Mouse (Mus musculus) MEL (cell line): ENCODE results near the gene Cpxm2. TPM values are rescaled to one million over a fixed set of nuclear protein-coding genes. Genes with fewer than 3 reads are reported as not detected.

ENCODE experiments used
- DNase-seq: peaks from one replicate; pipeline ENCODE4 v3.0.0; 2011; ENCODE audit warnings: low read depth, low spot score
- H3K27ac ChIP-seq: 2 replicates; pipeline ENCODE4 v1.5.1; 2012; ENCODE audit warnings: low read depth, mild to moderate bottlenecking, control low read depth, low read length, moderate library complexity; ENCODE audit not compliant: control insufficient read depth
- H3K27me3 ChIP-seq, 2 experiments: fragments of 150-350 bp in 1 of 2; sonication (generic) in 1 of 2; 2 replicates each; pipeline ENCODE4 v1.6.1; 2012; ENCODE audit warnings: low read length in 2 of 2, mild to moderate bottlenecking in 2 of 2, improper control_type of control experiment in 1 of 2, moderate library complexity in 1 of 2; ENCODE audit not compliant: insufficient read depth in 2 of 2, control insufficient read depth in 1 of 2
- H3K36me3 ChIP-seq, 2 experiments: 2 replicates each; pipeline ENCODE4 v1.6.1; 2012 to 2014; ENCODE audit warnings: low read length in 2 of 2, improper control_type of control experiment in 1 of 2, inconsistent platforms in 1 of 2, mild to moderate bottlenecking in 1 of 2; ENCODE audit not compliant: insufficient read depth in 2 of 2, control insufficient read depth in 1 of 2
- H3K4me1 ChIP-seq, 2 experiments: fragments of 150-350 bp in 1 of 2; sonication (generic) in 1 of 2; 2 replicates each; pipeline ENCODE4 v1.6.1; 2012; ENCODE audit warnings: low read length in 2 of 2, improper control_type of control experiment in 1 of 2, mild to moderate bottlenecking in 1 of 2; ENCODE audit not compliant: insufficient read depth in 2 of 2, control insufficient read depth in 1 of 2
- H3K4me3 ChIP-seq, 2 experiments: fragments of 150-350 bp in 1 of 2; sonication (generic) in 1 of 2; 2 replicates each; pipeline ENCODE4 v1.5.1; 2012; ENCODE audit warnings: low read depth in 2 of 2, low read length in 2 of 2, mild to moderate bottlenecking in 2 of 2, moderate library complexity in 2 of 2, control low read depth in 1 of 2, improper control_type of control experiment in 1 of 2; ENCODE audit not compliant: control insufficient read depth in 1 of 2, insufficient read depth in 1 of 2
- H3K79me2 ChIP-seq: 2 replicates; pipeline ENCODE4 v1.6.1; 2012; ENCODE audit warnings: mild to moderate bottlenecking, low read length, moderate library complexity; ENCODE audit not compliant: control insufficient read depth, poor library complexity, insufficient read depth
- H3K9ac ChIP-seq: 2 replicates; pipeline ENCODE4 v1.6.1; 2012; ENCODE audit warnings: low read depth, mild to moderate bottlenecking, control low read depth, low read length, moderate library complexity; ENCODE audit not compliant: control insufficient read depth, poor library complexity, severe bottlenecking
- H3K9me3 ChIP-seq: fragments of 150-350 bp; sonication (generic); replicated peaks from 2 replicates; pipeline ENCODE4 v1.6.1; 2012; ENCODE audit warnings: mild to moderate bottlenecking, low read length, improper control_type of control experiment, moderate library complexity; ENCODE audit not compliant: insufficient read depth
- BHLHE40 ChIP-seq: IDR thresholded peaks from 2 replicates; pipeline ENCODE4 v1.6.1; 2012; ENCODE audit warnings: low read depth, mild to moderate bottlenecking, inconsistent platforms, low read length, improper control_type of control experiment, borderline replicate concordance
- E2F4 ChIP-seq: IDR thresholded peaks from 2 replicates; pipeline ENCODE4 v1.6.1; 2011; ENCODE audit warnings: low read depth, low read length, improper control_type of control experiment, borderline replicate concordance
- EP300 ChIP-seq, 2 experiments: IDR thresholded peaks; 2 replicates each; pipeline ENCODE4 v1.6.1; 2011; ENCODE audit warnings: improper control_type of control experiment in 2 of 2, low read length in 2 of 2, low read depth in 1 of 2, mild to moderate bottlenecking in 1 of 2
- KAT2A ChIP-seq: conservative IDR thresholded peaks from 2 replicates; pipeline ENCODE4 v1.6.1; 2012; ENCODE audit warnings: low read depth, low read length, improper control_type of control experiment, inconsistent platforms
- MAX ChIP-seq: IDR thresholded peaks from 2 replicates; pipeline ENCODE4 v1.6.1; 2011; ENCODE audit warnings: low read length, improper control_type of control experiment
- MAZ ChIP-seq: IDR thresholded peaks from 2 replicates; pipeline ENCODE4 v1.6.1; 2012; ENCODE audit warnings: low read depth, mild to moderate bottlenecking, inconsistent platforms, low read length, improper control_type of control experiment
- MEF2A ChIP-seq: IDR thresholded peaks from 2 replicates; pipeline ENCODE4 v1.6.1; 2014; ENCODE audit warnings: low read depth, mild to moderate bottlenecking, inconsistent platforms, low read length, improper control_type of control experiment; ENCODE audit not compliant: poor library complexity, insufficient replicate concordance, severe bottlenecking; ENCODE audit errors: extremely low read depth
- NELFE ChIP-seq: IDR thresholded peaks from 2 replicates; pipeline ENCODE4 v1.6.1; 2011; ENCODE audit warnings: low read depth, low read length, improper control_type of control experiment
- POLR2A ChIP-seq, 2 experiments: IDR thresholded peaks; 2 replicates each; pipeline ENCODE4 v1.6.1; 2011 to 2012; ENCODE audit warnings: low read length in 2 of 2, mild to moderate bottlenecking in 2 of 2, control low read depth in 1 of 2, improper control_type of control experiment in 1 of 2, low read depth in 1 of 2, moderate library complexity in 1 of 2; ENCODE audit not compliant: control insufficient read depth in 1 of 2, insufficient read depth in 1 of 2, poor library complexity in 1 of 2
- POLR2AphosphoS5 ChIP-seq: IDR thresholded peaks from 2 replicates; pipeline ENCODE4 v1.6.1; 2012; ENCODE audit warnings: low read depth, borderline replicate concordance, mild to moderate bottlenecking, inconsistent platforms, low read length, moderate library complexity, mixed read lengths
- RAD21 ChIP-seq: IDR thresholded peaks from 2 replicates; pipeline ENCODE4 v1.6.1; 2011; ENCODE audit warnings: mild to moderate bottlenecking, low read depth, low read length, improper control_type of control experiment
- SIN3A ChIP-seq: IDR thresholded peaks from 2 replicates; pipeline ENCODE4 v1.6.1; 2012; ENCODE audit warnings: low read length, improper control_type of control experiment, inconsistent platforms
- SMC3 ChIP-seq: IDR thresholded peaks from 2 replicates; pipeline ENCODE4 v1.6.1; 2011; ENCODE audit warnings: low read depth, low read length, improper control_type of control experiment
- TAL1 ChIP-seq: IDR thresholded peaks from 2 replicates; pipeline ENCODE4 v1.6.1; 2012; ENCODE audit warnings: mild to moderate bottlenecking, inconsistent platforms, low read length, moderate library complexity, mixed read lengths
- ZC3H11A ChIP-seq: IDR thresholded peaks from 2 replicates; pipeline ENCODE4 v1.6.1; 2012; ENCODE audit warnings: low read depth, mild to moderate bottlenecking, inconsistent platforms, low read length, improper control_type of control experiment
- ZKSCAN1 ChIP-seq: IDR thresholded peaks from 2 replicates; pipeline ENCODE4 v1.6.1; 2012; ENCODE audit warnings: low read depth, mild to moderate bottlenecking, inconsistent platforms, low read length, improper control_type of control experiment, moderate library complexity
- ZMIZ1 ChIP-seq: IDR thresholded peaks from 2 replicates; pipeline ENCODE4 v1.6.1; 2012; ENCODE audit warnings: low read depth, mild to moderate bottlenecking, inconsistent platforms, low read length, improper control_type of control experiment, moderate library complexity
- ZNF384 ChIP-seq: IDR thresholded peaks from 2 replicates; pipeline ENCODE4 v1.6.1; 2012; ENCODE audit warnings: low read depth, mild to moderate bottlenecking, inconsistent platforms, low read length, improper control_type of control experiment
- polyA plus RNA-seq, 2 experiments: library from polyadenylated mRNA; stranded (reverse) in 1 of 2; unstranded in 1 of 2; fragments of >175 nt in 1 of 2; fragments of >200 nt in 1 of 2; gene quantifications; 2 replicates each; pipeline versions ENCODE4 v1.2.1 to v1.2.4; 2012; ENCODE audit warnings: low replicate concordance in 2 of 2, low read depth in 1 of 2; ENCODE audit not compliant: insufficient read length in 2 of 2, insufficient read depth in 1 of 2, missing spikeins in 1 of 2
- total RNA-seq: library from RNA; depleted of rRNA; stranded (reverse); fragments of 300-350 nt; gene quantifications from 2 replicates; pipeline ENCODE4 v1.2.3, GENCODE M21; 2012

Cpxm2 gene
- total and polyA plus RNA-seq, 3 experiments, result not detected

DNA sequence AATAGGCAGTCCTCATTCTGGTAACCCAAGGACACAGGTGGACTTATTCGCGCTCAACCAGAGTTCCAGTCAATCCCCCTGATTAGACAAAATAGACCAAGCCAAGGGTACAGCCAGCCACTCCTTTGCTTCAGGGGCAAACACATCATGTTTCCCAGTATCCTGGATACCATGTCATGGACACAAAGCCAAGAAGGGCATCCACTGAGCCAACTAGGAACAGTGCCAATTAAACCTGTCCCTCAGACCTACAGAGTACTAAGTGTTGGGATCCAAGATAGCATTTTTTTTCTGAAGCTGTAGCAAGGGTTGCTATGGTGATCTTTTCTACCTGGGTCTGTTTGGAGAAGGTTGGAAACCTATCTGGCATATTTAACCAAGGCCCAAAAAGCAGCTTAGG is 39.1 kb upstream of the Cpxm2 start:
- H3K36me3 ChIP-seq, result no peaks in the 10 kb centered on the region
- no peak for DNase-seq
- H3K27me3 ChIP-seq, result peaks cover 0 to 3% of the 10 kb centered on the region in 2 experiments; a peak in 2 of 4 replicates
- no peaks in the 10 kb centered on the region for H3K79me2 ChIP-seq
- H3K4me1 ChIP-seq, result no peaks in the 10 kb centered on the region
- no peaks in the 10 kb centered on the region for H3K9me3 ChIP-seq
- H3K4me3 ChIP-seq, result no peak overlapping the region
- no peak overlapping the region for H3K9ac ChIP-seq
- TF ChIP-seq MEF2A (no peak), POLR2AphosphoS5 (no peak), SMC3 (no peak), TAL1 (no peak), ZKSCAN1 (no peak), MAX (no peak), KAT2A (no peak)
- H3K27ac ChIP-seq, result no peak overlapping the region

DNA sequence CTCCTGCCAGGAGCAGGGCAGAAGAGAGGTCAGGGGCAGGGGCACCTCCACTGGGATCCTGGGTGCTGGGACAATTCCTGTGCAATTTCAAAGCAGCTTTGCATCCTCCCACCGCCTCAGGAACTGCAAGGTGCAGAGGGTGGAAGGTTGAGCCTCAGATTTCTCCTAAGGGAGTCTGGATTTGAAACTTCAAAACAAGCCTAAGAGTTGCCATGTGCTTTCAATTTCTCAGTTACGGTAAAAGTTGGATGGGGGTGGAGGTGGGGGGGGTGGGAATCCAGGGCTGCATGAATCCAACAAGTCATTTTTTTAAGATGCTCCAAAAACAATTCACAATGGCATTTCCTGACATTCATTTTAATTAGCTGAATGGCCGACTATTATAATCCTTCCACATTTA is 32.9 kb upstream of the Cpxm2 start:
- no peak for DNase-seq
- Histone ChIP-seq H3K9me3 (no peaks in the 10 kb centered on the region), H3K27ac (no peak overlapping the region), H3K36me3 (no peaks in the 10 kb centered on the region), H3K79me2 (no peaks in the 10 kb centered on the region), H3K9ac (no peak overlapping the region), H3K27me3 (peaks cover 0 to 4% of the 10 kb centered on the region in 2 experiments; a peak in 1 of 4 replicates), H3K4me3 (no peak overlapping the region), H3K4me1 (no peaks in the 10 kb centered on the region)
- TF ChIP-seq MAZ (no peak), E2F4 (no peak), NELFE (no peak), EP300 (IDR thresholded peaks at IDR 0.05; ENCODE audit: low read depth in 1 of 2, low read length in 2 of 2) (no peak), KAT2A (no peak), POLR2A (IDR thresholded peaks at IDR 0.05; ENCODE audit: control insufficient read depth in 1 of 2, insufficient read depth in 1 of 2, low read depth in 1 of 2, low read length in 2 of 2, poor library complexity in 1 of 2) (no peak), RAD21 (no peak), SIN3A (no peak), MAX (no peak), ZMIZ1 (no peak), SMC3 (no peak), BHLHE40 (no peak), ZC3H11A (no peak), ZNF384 (no peak)
